Comparison of ENCODE assay signal across 11 mouse cellular contexts in the genomic region with DNA sequence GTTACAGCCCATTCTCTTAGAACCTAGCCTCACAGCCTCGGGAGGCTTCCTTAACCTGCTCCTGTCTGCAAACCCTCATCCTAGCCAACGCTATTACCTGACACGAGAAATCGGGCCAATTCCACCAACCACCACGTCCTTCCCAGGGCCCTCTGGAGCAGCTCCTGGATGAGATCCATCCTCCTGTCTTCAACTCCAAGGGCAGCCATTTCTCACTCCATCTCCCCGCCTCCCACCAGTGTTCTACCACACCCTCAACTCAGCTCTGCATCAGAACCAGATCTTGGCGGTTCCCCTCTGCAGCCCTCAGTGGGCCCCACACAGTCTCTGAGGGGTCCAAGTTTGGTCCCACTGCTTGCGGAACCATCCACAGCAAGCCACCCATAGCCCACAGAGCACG. TPM values are rescaled to one million over a fixed set of nuclear protein-coding genes. Genes with fewer than 3 reads are reported as not detected.
A peak's percentile ranks its signal among the peaks of the same experiment; 100 is the strongest.
DNase-seq lines count a peak whose midpoint lies in the region; ATAC-seq and TF ChIP-seq lines count a peak whose summit lies in the region.
"Had no signal": no experiment of that assay in that cellular context is flagged by ENCODE, and none has a peak within 500 bp of the region (broad histone marks: within the 10 kb centered on the region; RNA-seq: fewer than 3 reads in every experiment).

No protein-coding gene starts in this region.

- peak; percentile 64 for DNase-seq in adrenal gland, postnatal 10 days
- DNase-seq in adrenal gland, postnatal 4 days (ENCODE audit: low spot score in 2 of 2) = no peak
- DNase-seq in spleen, adult 2 months (ENCODE audit: low read depth in 1 of 2, low spot score in 2 of 2) = no peak
- no peak for DNase-seq in spleen, adult 12 weeks (ENCODE audit: low spot score)
- no peak for DNase-seq in T-cell, adult 2 months (ENCODE audit: low spot score)
- no peak for DNase-seq in layer of hippocampus, postnatal 10 days (ENCODE audit: low spot score in 2 of 2)
- DNase-seq: kidney, postnatal 36 days; lung, embryonic 14.5 days had no signal

- no peak for TF ChIP-seq POLR2A in spleen, adult 2 months (IDR thresholded peaks at IDR 0.05; ENCODE audit: low read depth, low read length)

- no peak overlapping the region for H3K4me3 ChIP-seq in spleen, adult 2 months (ENCODE audit: extremely low read depth, insufficient read depth, insufficient read length)
- no peak overlapping the region for H3K4me3 ChIP-seq in heart, embryonic 12.5 days
- no peak overlapping the region for H3K4me3 ChIP-seq in liver, embryonic 16.5 days (ENCODE audit: low read depth, low read length)

- H3K4me2 ChIP-seq in heart, embryonic 12.5 days = no peak overlapping the region
- no peak overlapping the region for H3K4me2 ChIP-seq in liver, embryonic 16.5 days (ENCODE audit: low read depth, low read length)
- H3K4me2 ChIP-seq: lung, embryonic 14.5 days had no signal

- peak overlapping the region; percentile 95 for H3K27ac ChIP-seq in spleen, adult 2 months (ENCODE audit: insufficient read depth, low read length)
- H3K27ac ChIP-seq in heart, embryonic 12.5 days (ENCODE audit: poor library complexity, severe bottlenecking) = peak overlapping the region; percentile 53; the same call in 1 of the 2 replicates
- H3K27ac ChIP-seq in liver, embryonic 16.5 days (ENCODE audit: low read length) = peak overlapping the region; percentile 38

- ATAC-seq in heart, embryonic 12.5 days (ENCODE audit: insufficient number of reproducible peaks, low FRiP score) = no peak
- no peak for ATAC-seq in liver, embryonic 16.5 days (ENCODE audit: low read depth)
- ATAC-seq: midbrain, embryonic 16.5 days had no signal

- H3K27me3 ChIP-seq in spleen, adult 2 months (ENCODE audit: control insufficient read depth, insufficient read depth, low read length) = no peaks in the 10 kb centered on the region
- H3K27me3 ChIP-seq in heart, embryonic 12.5 days (replicated peaks) = no peaks in the 10 kb centered on the region
- H3K27me3 ChIP-seq in liver, embryonic 16.5 days (ENCODE audit: control insufficient read depth, insufficient read depth, low read depth, low read length) = no peaks in the 10 kb centered on the region

- H3K9me3 ChIP-seq in heart, embryonic 12.5 days (replicated peaks) = no peaks in the 10 kb centered on the region
- H3K9me3 ChIP-seq in liver, embryonic 16.5 days (replicated peaks; ENCODE audit: control insufficient read depth, low read length) = no peaks in the 10 kb centered on the region

- H3K9ac ChIP-seq in heart, embryonic 12.5 days = no peak overlapping the region
- no peak overlapping the region for H3K9ac ChIP-seq in liver, embryonic 16.5 days (ENCODE audit: low read depth, low read length)
- H3K9ac ChIP-seq: lung, embryonic 14.5 days had no signal

- peaks cover 45% of the 10 kb centered on the region; the same call in 1 of the 2 replicates for H3K4me1 ChIP-seq in spleen, adult 2 months (ENCODE audit: control insufficient read depth, insufficient read depth, insufficient read length)
- peaks cover 57% of the 10 kb centered on the region for H3K4me1 ChIP-seq in heart, embryonic 12.5 days (replicated peaks)
- H3K4me1 ChIP-seq in liver, embryonic 16.5 days (ENCODE audit: control insufficient read depth, low read depth, low read length) = peaks cover 12% of the 10 kb centered on the region

- WGBS in spleen, adult 2 months = 79% methylated on average over 9 of the region's 9 CpGs
- WGBS in heart, embryonic 12.5 days = 70% methylated on average over 9 of the region's 9 CpGs
- WGBS in liver, embryonic 16.5 days (ENCODE audit: insufficient replicate concordance) = 68% methylated on average over 9 of the region's 9 CpGs

- H3K36me3 ChIP-seq in spleen, adult 2 months (ENCODE audit: control insufficient read depth, insufficient read depth, low read length) = peaks cover 5% of the 10 kb centered on the region; the same call in 1 of the 2 replicates
- H3K36me3 ChIP-seq in heart, embryonic 12.5 days = peaks cover 20% of the 10 kb centered on the region
- H3K36me3 ChIP-seq in liver, embryonic 16.5 days (ENCODE audit: control insufficient read depth, insufficient read depth) = no peaks in the 10 kb centered on the region

- no peak for TF ChIP-seq CTCF in spleen, adult 2 months (IDR thresholded peaks at IDR 0.05; ENCODE audit: extremely low read depth, insufficient read depth, insufficient read length, insufficient replicate concordance)

RNA-seq across cellular contexts. Expression of a gene that starts 20.8 kb away (rescaled TPM):
- 10 to 100 TPM; 26.6 to 30.7 TPM for total RNA-seq in adrenal gland, postnatal 10 days (2021)
- total RNA-seq in adrenal gland, postnatal 4 days (2021) = 10 to 100 TPM; 35.7 to 38.0 TPM
- 11.9 and 12.0 TPM in 2 replicates for polyA plus RNA-seq in spleen, adult 2 months (2012; rRNA removed)
- 33.2 and 33.8 TPM in 2 replicates for polyA plus RNA-seq in heart, embryonic 12.5 days (2016; fragmentation: Nextera tagmentation; extraction: Ambion mirVana)
- polyA plus RNA-seq in liver, embryonic 16.5 days (2015; fragmentation: Nextera tagmentation; extraction: Ambion mirVana) = 16.0 and 16.7 TPM in 2 replicates
- 10 to 100 TPM; 19.2 to 19.9 TPM for total RNA-seq in layer of hippocampus, postnatal 10 days (2021)

RNA-seq across cellular contexts. Expression of a gene that starts 21.1 kb away (rescaled TPM):
- 10 to 100 TPM; 60.3 to 68.4 TPM for total RNA-seq in adrenal gland, postnatal 10 days (2021)
- total RNA-seq in adrenal gland, postnatal 4 days (2021) = 10 to 100 TPM; 82.2 to 88.4 TPM
- 55.4 and 62.1 TPM in 2 replicates for polyA plus RNA-seq in spleen, adult 2 months (2012; rRNA removed)
- polyA plus RNA-seq in heart, embryonic 12.5 days (2016; fragmentation: Nextera tagmentation; extraction: Ambion mirVana) = 79.4 and 84.7 TPM in 2 replicates
- polyA plus RNA-seq in liver, embryonic 16.5 days (2015; fragmentation: Nextera tagmentation; extraction: Ambion mirVana) = 34.9 and 37.9 TPM in 2 replicates
- total RNA-seq in layer of hippocampus, postnatal 10 days (2021) = 10 to 100 TPM; 66.0 to 72.3 TPM

RNA-seq across cellular contexts. Expression of a gene that starts 30.2 kb away (rescaled TPM):
- 100 to 1,000 TPM in 1 of 2 experiments, 10 to 100 TPM in 1; 46.2 to 129 TPM for total RNA-seq in adrenal gland, postnatal 10 days (2021)
- 10 to 100 TPM; 59.7 to 80.6 TPM for total RNA-seq in adrenal gland, postnatal 4 days (2021)
- 152 and 168 TPM in 2 replicates for polyA plus RNA-seq in spleen, adult 2 months (2012; rRNA removed)
- polyA plus RNA-seq in heart, embryonic 12.5 days (2016; fragmentation: Nextera tagmentation; extraction: Ambion mirVana) = 23.9 and 25.7 TPM in 2 replicates
- polyA plus RNA-seq in liver, embryonic 16.5 days (2015; fragmentation: Nextera tagmentation; extraction: Ambion mirVana) = 5.0 and 6.8 TPM in 2 replicates
- 10 to 100 TPM; 73.6 to 94.2 TPM for total RNA-seq in layer of hippocampus, postnatal 10 days (2021)

Comparison
In these comparisons a context has a peak if more than half of its experiments do, and no peak if none do; other contexts are left out.
1. H3K27ac ChIP-seq: peak in every context shown above with its lines; median percentile 95 in spleen, adult 2 months; 53 in heart, embryonic 12.5 days; 38 in liver, embryonic 16.5 days.